Mouse (Mus musculus): ENCODE measurements around the gene B4galt1. TPM values are rescaled to one million over a fixed set of nuclear protein-coding genes. Genes with fewer than 3 reads are reported as not detected.
A peak's percentile ranks its signal among the peaks of the same experiment; 100 is the strongest.

B4galt1 gene
- polyA plus RNA-seq, 1 experiment from 2014 or later, result 8.8 TPM

DNA sequence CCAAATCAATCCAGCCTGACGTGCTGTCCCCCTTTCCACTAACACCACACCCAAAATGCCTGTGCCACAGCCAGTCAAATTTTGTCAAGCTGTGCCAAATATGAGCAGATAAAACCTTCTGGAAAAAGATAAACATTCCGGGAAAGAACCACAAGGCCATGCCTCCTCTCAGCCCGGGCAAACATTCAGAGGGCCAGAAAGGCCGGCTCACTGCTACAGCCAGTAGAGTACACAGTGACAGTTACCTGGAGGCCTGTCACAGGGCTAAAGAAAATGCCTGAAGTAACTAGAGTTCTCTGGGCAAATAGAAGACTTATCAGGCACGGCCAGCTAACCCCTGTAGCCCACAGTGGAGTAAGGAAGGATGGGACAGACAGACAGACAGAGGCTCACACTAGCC, 3.2 kb downstream of the B4galt1 start:
- 88% methylated on average over 5 of the region's 5 CpGs for WGBS
- H3K27ac ChIP-seq (replicated peaks), result no peak overlapping the region
- no peak for ATAC-seq (ENCODE audit: low FRiP score)
- H3K4me1 ChIP-seq, result peaks cover 39% of the 10 kb centered on the region
- peak overlapping the region; percentile 15; the same call in 1 of the 2 replicates for H3K9ac ChIP-seq (replicated peaks)
- no peaks in the 10 kb centered on the region for H3K9me3 ChIP-seq (replicated peaks)
- H3K4me3 ChIP-seq (replicated peaks), result no peak overlapping the region
- peak overlapping the region; percentile 67 for H3K4me2 ChIP-seq
- H3K36me3 ChIP-seq, result no peaks in the 10 kb centered on the region
- H3K27me3 ChIP-seq (replicated peaks), result no peaks in the 10 kb centered on the region

DNA sequence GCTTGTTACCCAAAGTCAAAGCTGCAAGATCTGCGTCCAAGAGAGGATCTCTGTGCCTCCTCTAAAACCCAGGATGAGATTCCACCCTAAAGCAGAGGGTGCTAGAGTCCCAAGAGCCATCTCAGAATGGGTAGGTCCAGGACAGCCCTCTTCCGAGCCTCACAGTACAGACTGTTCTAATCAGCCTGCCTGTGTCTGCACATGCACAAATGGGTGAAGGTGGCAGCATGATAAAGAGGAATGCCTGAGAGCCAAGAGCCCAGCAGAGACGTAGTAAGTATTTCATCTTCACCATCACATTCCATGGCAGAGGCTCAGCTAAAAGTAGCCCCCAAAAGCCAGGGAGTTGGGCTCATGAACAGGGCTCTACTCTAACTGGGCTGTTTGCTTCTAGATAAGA, 4.3 kb downstream of the B4galt1 start:
- no peak overlapping the region for H3K4me2 ChIP-seq
- H3K36me3 ChIP-seq, result no peaks in the 10 kb centered on the region
- H3K27ac ChIP-seq (replicated peaks), result no peak overlapping the region
- H3K9ac ChIP-seq (replicated peaks), result no peak overlapping the region
- 94% methylated on average over 3 of the region's 3 CpGs for WGBS
- no peak overlapping the region for H3K4me3 ChIP-seq (replicated peaks)
- no peaks in the 10 kb centered on the region for H3K9me3 ChIP-seq (replicated peaks)
- peaks cover 42% of the 10 kb centered on the region for H3K4me1 ChIP-seq
- H3K27me3 ChIP-seq (replicated peaks), result no peaks in the 10 kb centered on the region
- no peak for ATAC-seq (ENCODE audit: low FRiP score)

DNA sequence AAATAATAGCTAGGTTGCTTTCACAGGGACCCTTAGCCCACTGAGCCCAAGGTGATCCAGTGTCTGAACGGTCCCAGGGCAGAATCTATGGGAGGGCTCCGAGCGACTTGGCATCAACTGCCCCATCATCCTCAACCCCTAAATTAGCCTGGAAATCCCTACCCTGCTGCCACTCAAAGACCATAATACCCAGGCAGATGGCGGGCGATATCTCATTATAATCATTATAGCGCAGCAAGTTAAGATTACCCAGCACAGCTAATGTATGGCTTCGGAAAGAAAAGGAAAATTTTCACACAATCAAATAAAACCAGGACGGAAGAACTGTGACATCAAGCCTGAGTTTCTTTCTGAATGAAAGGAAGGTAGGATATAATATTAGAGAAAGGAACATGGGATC, 5.6 kb downstream of the B4galt1 start:
- Histone ChIP-seq H3K4me3 (replicated peaks) (no peak overlapping the region), H3K27ac (replicated peaks) (no peak overlapping the region), H3K9me3 (replicated peaks) (no peaks in the 10 kb centered on the region), H3K4me1 (peaks cover 48% of the 10 kb centered on the region), H3K36me3 (no peaks in the 10 kb centered on the region), H3K27me3 (replicated peaks) (no peaks in the 10 kb centered on the region), H3K9ac (replicated peaks) (no peak overlapping the region), H3K4me2 (no peak overlapping the region)
- ATAC-seq (ENCODE audit: low FRiP score), result no peak
- WGBS, result 79% methylated on average over 8 of the region's 8 CpGs

DNA sequence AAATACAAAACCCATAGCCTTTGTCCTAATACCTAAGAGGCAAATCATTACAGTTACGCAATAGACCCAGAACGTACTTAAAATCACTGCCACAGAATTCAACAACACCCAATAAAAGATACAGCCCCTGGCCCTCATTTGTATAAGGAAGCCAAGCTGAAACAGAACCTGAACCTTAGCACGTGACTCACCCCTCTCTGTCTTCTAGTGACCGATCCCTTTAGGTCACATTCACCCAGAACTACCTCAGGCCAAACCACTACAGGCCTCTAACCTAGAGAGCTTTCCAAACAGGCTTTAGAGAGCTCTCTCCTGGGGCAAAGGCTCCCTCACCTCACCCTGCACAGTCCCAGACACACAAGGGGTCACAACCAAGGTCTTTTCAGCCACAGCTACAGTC, 6.6 kb downstream of the B4galt1 start:
- Histone ChIP-seq H3K4me2 (no peak overlapping the region), H3K27ac (replicated peaks) (no peak overlapping the region), H3K27me3 (replicated peaks) (no peaks in the 10 kb centered on the region), H3K9ac (replicated peaks) (no peak overlapping the region), H3K4me1 (peaks cover 37% of the 10 kb centered on the region), H3K4me3 (replicated peaks) (no peak overlapping the region), H3K36me3 (no peaks in the 10 kb centered on the region), H3K9me3 (replicated peaks) (no peaks in the 10 kb centered on the region)
- no peak for ATAC-seq (ENCODE audit: low FRiP score)
- WGBS, result 77% methylated on average over 4 of the region's 4 CpGs

DNA sequence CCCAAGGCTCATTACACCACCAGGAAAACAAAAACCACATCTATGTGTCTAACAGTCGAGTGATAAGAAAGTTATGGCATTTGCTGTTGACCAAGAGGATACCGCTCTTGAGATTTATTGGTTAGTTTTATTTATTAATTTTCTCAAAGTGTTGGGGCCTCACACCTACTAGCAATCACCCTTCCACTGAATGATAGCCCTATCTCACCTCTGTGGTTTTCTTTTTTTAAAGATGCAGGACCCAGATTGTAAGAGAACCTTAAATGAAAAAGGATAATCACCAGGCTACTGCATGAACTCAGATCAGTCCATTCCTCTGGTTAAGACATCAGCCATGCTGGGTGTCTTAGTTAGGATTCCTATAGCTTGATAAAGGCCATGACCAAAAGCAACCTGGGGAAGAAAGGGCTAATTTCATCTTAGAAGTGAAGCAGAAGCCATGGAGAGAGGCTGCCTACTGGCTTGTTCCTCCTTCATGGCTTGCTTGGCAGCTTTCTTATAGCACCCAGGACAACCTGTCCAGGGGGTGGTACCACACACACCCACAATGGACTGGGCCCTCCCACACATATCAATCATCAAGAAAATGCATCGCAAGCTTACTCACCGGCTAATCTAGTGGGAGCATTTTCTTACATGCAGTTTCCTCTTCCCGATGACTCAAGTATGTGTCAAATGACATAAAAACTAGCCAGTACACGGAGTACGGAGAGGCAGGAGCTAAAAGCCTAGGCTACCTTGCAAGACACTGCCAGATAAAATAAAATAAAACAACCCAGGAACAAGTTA, 7.5 kb downstream of the B4galt1 start:
- Histone ChIP-seq H3K4me1 (peaks cover 29% of the 10 kb centered on the region), H3K36me3 (no peaks in the 10 kb centered on the region), H3K4me2 (no peak overlapping the region), H3K27ac (replicated peaks) (no peak overlapping the region), H3K9ac (replicated peaks) (no peak overlapping the region), H3K27me3 (replicated peaks) (no peaks in the 10 kb centered on the region), H3K4me3 (replicated peaks) (no peak overlapping the region), H3K9me3 (replicated peaks) (no peaks in the 10 kb centered on the region)
- no peak for ATAC-seq (ENCODE audit: low FRiP score)
- 85% methylated on average over 7 of the region's 7 CpGs for WGBS

DNA sequence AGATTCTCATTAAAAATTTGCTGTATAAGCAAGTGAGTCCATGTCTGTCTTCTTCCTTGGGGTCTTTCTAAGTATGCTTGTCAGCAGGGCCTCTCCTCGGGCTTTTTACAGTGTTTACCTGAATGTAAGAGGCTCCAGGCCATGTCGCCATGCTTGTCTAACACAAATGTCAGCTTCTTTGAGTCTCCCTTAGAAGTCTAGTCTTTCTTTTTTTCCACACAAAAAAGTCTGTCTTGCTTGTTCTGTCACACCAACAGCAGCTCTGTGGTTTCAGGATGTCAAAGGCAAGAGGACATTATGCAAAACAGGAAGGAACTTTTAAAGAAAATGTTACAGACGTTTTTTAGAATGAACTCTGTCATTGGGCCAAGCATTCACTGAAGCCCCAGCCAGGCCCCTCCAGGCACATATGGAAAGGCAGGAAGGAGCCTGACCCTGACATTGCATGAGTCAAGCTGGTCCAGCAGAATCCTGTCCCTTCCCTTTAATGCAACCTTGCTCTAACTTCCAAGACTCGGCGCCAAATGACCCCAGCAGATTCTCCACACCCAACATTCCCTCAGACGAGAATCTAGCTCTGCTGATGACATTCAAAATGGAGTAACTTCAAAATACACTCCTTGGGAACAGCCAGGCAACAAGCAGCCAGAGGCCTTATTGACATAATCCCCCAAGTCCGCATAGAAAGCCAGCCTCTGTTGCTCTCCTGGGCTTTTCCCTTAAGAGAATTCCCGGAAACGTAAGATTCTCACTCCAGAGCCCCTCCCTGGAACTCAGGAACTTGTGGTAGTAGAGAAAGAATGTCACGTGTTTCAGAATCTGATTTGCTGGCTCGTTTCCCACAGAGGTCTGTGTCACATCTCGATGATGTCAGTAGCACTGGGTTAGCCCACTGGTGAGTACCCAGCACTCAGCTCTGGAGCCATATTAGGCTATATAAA, 8.7 kb downstream of the B4galt1 start:
- Histone ChIP-seq H3K9me3 (replicated peaks) (no peaks in the 10 kb centered on the region), H3K36me3 (no peaks in the 10 kb centered on the region), H3K27ac (replicated peaks) (peak overlapping the region; percentile 74), H3K27me3 (replicated peaks) (no peaks in the 10 kb centered on the region), H3K9ac (replicated peaks) (no peak overlapping the region), H3K4me2 (no peak overlapping the region), H3K4me1 (peaks cover 18% of the 10 kb centered on the region), H3K4me3 (replicated peaks) (no peak overlapping the region)
- ATAC-seq (ENCODE audit: low FRiP score), result no peak
- 60% methylated on average over 12 of the region's 12 CpGs for WGBS

DNA sequence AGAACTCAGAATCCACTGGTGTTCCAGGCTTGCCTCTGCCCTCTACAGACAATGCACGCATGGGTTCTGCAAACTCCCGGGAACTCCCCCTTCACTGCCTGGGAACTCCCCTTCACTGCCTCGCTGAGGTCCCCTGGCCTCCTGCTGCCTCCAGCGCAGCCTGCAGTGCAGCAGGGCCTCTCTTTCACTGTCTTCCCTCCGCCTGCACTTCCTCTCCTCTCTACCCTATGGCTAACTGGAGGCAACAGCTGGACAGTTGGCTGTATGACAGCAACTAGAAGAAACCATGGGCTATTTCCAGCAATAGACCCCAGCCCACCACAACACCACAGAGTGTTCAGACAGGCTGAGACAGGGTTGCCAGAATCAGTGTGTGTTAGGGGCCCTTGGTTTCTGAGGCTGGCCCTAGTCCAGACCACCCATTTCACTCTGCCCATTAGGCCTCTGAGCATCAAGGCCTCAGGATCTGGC, 9.5 kb downstream of the B4galt1 start:
- ATAC-seq (ENCODE audit: low FRiP score), result peak; percentile 67
- Histone ChIP-seq H3K4me3 (replicated peaks) (no peak overlapping the region), H3K27ac (replicated peaks) (peak overlapping the region; percentile 74), H3K27me3 (replicated peaks) (no peaks in the 10 kb centered on the region), H3K9me3 (replicated peaks) (no peaks in the 10 kb centered on the region), H3K4me2 (no peak overlapping the region; the same call in 1 of the 2 replicates), H3K9ac (replicated peaks) (no peak overlapping the region; the same call in 1 of the 2 replicates), H3K4me1 (peaks cover 18% of the 10 kb centered on the region), H3K36me3 (no peaks in the 10 kb centered on the region)
- WGBS, result 14% methylated on average over 5 of the region's 5 CpGs

DNA sequence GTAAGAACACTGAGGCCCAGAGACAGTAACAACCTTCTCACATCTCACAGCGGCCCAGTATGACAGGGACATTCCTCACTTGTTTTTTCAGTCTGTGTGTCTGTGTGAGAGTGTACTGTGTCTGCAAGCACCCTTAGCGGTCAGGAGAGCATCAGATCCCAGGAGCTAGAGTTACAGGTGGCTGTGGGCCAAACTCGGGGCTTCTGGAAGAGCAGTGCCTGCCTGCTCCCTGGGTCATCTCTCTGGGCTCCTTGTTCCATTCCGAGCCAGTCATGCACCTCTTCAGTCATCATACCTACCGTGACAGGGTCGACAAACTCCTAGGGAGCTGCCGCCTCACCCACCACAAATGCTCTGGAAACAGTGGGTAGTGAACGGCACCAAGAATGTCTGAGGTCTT, 10.1 kb downstream of the B4galt1 start:
- 73% methylated on average over 8 of the region's 8 CpGs for WGBS
- Histone ChIP-seq H3K27me3 (replicated peaks) (no peaks in the 10 kb centered on the region), H3K9me3 (replicated peaks) (no peaks in the 10 kb centered on the region), H3K4me3 (replicated peaks) (no peak overlapping the region), H3K4me2 (no peak overlapping the region; the same call in 1 of the 2 replicates), H3K4me1 (peaks cover 18% of the 10 kb centered on the region), H3K9ac (replicated peaks) (no peak overlapping the region), H3K36me3 (no peaks in the 10 kb centered on the region), H3K27ac (replicated peaks) (peak overlapping the region; percentile 74)
- no peak for ATAC-seq (ENCODE audit: low FRiP score)

DNA sequence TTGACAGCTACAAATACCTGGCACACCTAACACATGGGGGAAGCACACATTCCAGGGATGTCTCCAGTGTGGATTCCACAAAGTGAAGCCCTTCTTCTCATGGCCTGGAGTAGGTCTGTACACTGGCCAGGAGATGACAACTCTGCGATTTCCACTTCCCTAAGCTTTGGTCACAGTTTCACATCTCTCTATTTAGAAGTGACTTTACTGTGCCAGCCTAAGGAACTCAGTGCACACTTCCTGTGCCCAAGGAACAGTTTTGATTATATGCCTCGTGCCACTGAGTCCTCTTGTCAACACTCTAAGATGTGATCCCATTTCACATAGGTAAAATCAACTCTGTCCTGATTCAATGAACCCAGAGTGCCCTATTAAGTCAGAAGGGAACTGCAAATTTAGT, 13.4 kb downstream of the B4galt1 start:
- ATAC-seq (ENCODE audit: low FRiP score), result no peak
- Histone ChIP-seq H3K4me3 (replicated peaks) (no peak overlapping the region), H3K36me3 (no peaks in the 10 kb centered on the region), H3K27me3 (replicated peaks) (no peaks in the 10 kb centered on the region), H3K9ac (replicated peaks) (no peak overlapping the region), H3K27ac (replicated peaks) (no peak overlapping the region), H3K4me2 (no peak overlapping the region), H3K9me3 (replicated peaks) (no peaks in the 10 kb centered on the region), H3K4me1 (peaks cover 31% of the 10 kb centered on the region)
- 87% methylated on average over 2 of the region's 2 CpGs for WGBS

DNA sequence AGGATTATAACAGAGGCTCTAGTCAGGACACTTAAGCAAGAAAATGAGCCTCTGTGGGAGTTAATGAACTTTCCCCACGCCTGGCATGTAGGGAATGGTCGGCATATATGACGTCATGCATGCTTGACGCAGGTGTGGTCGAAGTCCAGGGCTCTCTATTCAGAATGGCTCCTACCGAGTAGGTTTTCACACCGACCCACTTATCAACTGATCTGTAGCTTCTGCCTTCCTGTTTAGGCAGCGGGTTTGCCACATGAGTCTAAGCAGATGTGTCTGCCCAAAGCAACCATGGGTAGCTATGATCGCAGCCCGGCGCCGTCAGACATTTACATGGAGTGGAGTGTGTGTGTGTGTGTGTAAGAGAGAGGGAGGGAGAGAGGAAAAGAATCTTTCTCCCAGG, 14.6 kb downstream of the B4galt1 start:
- H3K9ac ChIP-seq (replicated peaks), result no peak overlapping the region
- H3K4me1 ChIP-seq, result peaks cover 20% of the 10 kb centered on the region
- no peak overlapping the region for H3K4me2 ChIP-seq
- no peak for ATAC-seq (ENCODE audit: low FRiP score)
- H3K27me3 ChIP-seq (replicated peaks), result no peaks in the 10 kb centered on the region
- no peaks in the 10 kb centered on the region for H3K36me3 ChIP-seq
- 88% methylated on average over 12 of the region's 12 CpGs for WGBS
- no peaks in the 10 kb centered on the region for H3K9me3 ChIP-seq (replicated peaks)
- no peak overlapping the region for H3K4me3 ChIP-seq (replicated peaks)
- H3K27ac ChIP-seq (replicated peaks), result no peak overlapping the region

DNA sequence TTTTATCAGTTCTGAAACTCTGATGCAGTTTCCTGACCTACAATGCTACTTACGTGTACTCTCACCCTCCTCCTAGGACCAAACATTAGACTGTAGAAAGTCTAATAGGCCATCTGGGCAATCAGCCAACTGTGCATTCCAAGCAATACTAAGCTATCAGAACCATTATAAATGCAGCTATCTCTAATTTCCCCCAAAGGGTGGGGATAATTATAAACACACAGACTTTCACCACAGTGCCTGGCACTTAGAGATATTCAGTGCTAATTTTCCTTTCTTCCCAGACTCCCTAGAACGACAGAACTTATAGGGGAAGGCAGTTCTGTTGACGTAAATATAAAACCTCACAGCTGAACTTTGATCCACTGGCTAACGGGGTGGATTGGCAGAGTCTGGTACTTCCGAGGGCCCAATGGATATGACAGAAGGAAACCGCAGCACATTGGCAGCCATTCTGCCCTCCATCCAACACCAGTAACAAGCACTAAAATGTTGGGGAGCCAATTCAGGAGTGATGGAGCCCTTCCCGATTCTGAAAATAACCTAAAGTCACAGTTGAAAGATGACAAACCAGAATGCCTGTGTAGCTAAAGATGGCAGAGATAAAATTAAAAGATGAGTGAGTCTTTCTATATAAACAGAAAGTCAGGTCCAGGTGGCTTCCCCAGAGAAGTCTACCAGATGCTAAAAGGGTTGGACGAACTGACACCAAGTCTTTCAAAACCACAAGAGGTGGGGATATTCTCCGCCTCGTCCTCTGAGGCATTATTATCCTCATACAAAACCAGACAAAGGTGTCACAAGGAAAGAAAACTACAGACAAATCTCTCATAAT, 16.1 kb downstream of the B4galt1 start:
- no peaks in the 10 kb centered on the region for H3K36me3 ChIP-seq
- ATAC-seq (ENCODE audit: low FRiP score), result no peak
- no peak overlapping the region for H3K4me3 ChIP-seq (replicated peaks)
- no peaks in the 10 kb centered on the region for H3K9me3 ChIP-seq (replicated peaks)
- no peak overlapping the region for H3K9ac ChIP-seq (replicated peaks)
- 59% methylated on average over 10 of the region's 10 CpGs for WGBS
- H3K4me2 ChIP-seq, result no peak overlapping the region
- H3K27ac ChIP-seq (replicated peaks), result peak overlapping the region; percentile 3; the same call in 1 of the 2 replicates
- peaks cover 13% of the 10 kb centered on the region for H3K4me1 ChIP-seq
- H3K27me3 ChIP-seq (replicated peaks), result no peaks in the 10 kb centered on the region

All from neural tube, embryonic 15.5 days (tissue).